Mouse (Mus musculus) limb, embryonic 11.5 days (tissue): ENCODE data around the gene Lats2. TPM values are rescaled to one million over a fixed set of nuclear protein-coding genes. Genes with fewer than 3 reads are reported as not detected.

Experiments used
- ATAC-seq: fragments of 200-750 bp; cut with Nextera tagmentation; 2 replicates; pipeline ENCODE4 v1.8.0; 2017; ENCODE audit warnings: low read depth; ENCODE audit not compliant: insufficient number of reproducible peaks, low FRiP score, low TSS enrichment
- DNase-seq: peaks from one replicate; pipeline ENCODE4 v3.0.0-alpha.2; 2015; ENCODE audit warnings: low spot score
- H3K27ac ChIP-seq: fragments of 300-500 bp; sonication (generic); replicated peaks from 2 replicates; pipeline ENCODE4 v1.5.1; 2014; ENCODE audit warnings: low read depth, mild to moderate bottlenecking, low read length
- H3K27me3 ChIP-seq: fragments of 300-500 bp; sonication (generic); 2 replicates; pipeline ENCODE4 v1.6.1; 2014; ENCODE audit warnings: mild to moderate bottlenecking, low read length, mixed read lengths; ENCODE audit not compliant: control insufficient read depth, insufficient read depth
- H3K36me3 ChIP-seq: fragments of 300-500 bp; sonication (generic); 2 replicates; pipeline ENCODE4 v1.6.1; 2014; ENCODE audit warnings: mild to moderate bottlenecking, low read length, moderate library complexity, mixed read lengths; ENCODE audit not compliant: control insufficient read depth, insufficient read depth
- H3K4me1 ChIP-seq: fragments of 300-500 bp; sonication (generic); 2 replicates; pipeline ENCODE4 v1.6.1; 2014; ENCODE audit warnings: low read length, mixed read lengths; ENCODE audit not compliant: control insufficient read depth, insufficient read depth
- H3K4me2 ChIP-seq: fragments of 300-500 bp; sonication (generic); 2 replicates; pipeline ENCODE4 v1.6.1; 2014; ENCODE audit warnings: low read depth, mild to moderate bottlenecking, moderate library complexity; ENCODE audit not compliant: severe bottlenecking
- H3K4me3 ChIP-seq: fragments of 300-500 bp; sonication (generic); 2 replicates; pipeline ENCODE4 v1.5.1; 2014; ENCODE audit warnings: low read depth, low read length
- H3K9ac ChIP-seq: fragments of 300-500 bp; sonication (generic); 2 replicates; pipeline ENCODE4 v1.6.1; 2014; ENCODE audit warnings: mild to moderate bottlenecking, low read length
- H3K9me3 ChIP-seq: fragments of 300-500 bp; sonication (generic); 2 replicates; pipeline ENCODE4 v1.6.1; 2016; ENCODE audit warnings: low read length; ENCODE audit not compliant: control insufficient read depth
- WGBS: fragments of 180-500 bp; shearing (Covaris S2); extraction: QIAGEN DNeasy Blood & Tissue Kit; methylation state at CpG from one replicate; pipeline ENCODE4 v1.1.7; 2014; 5-methylcytosine and 5-hydroxymethylcytosine counted together
- polyA plus RNA-seq: library from polyadenylated mRNA; unstranded; fragments of >200 nt; fragmentation: Nextera tagmentation; extraction: Ambion mirVana; gene quantifications from 2 replicates; pipeline ENCODE4 v1.2.1, GENCODE M21; 2014

Gene Lats2
- polyA plus RNA-seq, 1 experiment from 2014 or later: 19.4 TPM

DNA sequence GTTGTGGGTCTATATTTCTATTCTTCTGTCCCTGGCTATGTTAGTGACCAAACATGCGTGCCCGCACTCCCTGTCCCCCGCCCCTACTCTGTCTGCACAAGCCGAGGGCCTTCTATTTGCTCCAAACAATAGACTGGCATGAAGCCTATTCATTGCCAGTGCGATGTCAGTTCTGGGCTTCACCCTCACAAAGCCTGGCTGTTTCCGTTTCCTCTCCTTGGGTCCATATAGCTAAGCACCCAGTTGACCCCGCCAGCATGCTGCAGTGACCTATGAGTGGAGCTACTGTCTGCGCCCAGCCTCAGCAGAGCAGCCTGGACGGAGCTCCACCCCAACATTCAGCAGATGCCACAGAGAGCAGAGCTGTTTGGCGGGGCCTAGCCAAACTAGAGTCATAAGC lies 49.0 kb downstream of the Lats2 start:
- Histone ChIP-seq H3K9ac (no peak overlapping the region), H3K4me3 (no peak overlapping the region), H3K9me3 (no peaks in the 10 kb centered on the region), H3K27me3 (no peaks in the 10 kb centered on the region), H3K36me3 (no peaks in the 10 kb centered on the region; the same call in 1 of the 2 replicates), H3K27ac (no peak overlapping the region), H3K4me1 (no peaks in the 10 kb centered on the region), H3K4me2 (no peak overlapping the region)
- ATAC-seq (no peak), DNase-seq (no peak)
- WGBS: 81% methylated on average over 10 of the region's 10 CpGs

DNA sequence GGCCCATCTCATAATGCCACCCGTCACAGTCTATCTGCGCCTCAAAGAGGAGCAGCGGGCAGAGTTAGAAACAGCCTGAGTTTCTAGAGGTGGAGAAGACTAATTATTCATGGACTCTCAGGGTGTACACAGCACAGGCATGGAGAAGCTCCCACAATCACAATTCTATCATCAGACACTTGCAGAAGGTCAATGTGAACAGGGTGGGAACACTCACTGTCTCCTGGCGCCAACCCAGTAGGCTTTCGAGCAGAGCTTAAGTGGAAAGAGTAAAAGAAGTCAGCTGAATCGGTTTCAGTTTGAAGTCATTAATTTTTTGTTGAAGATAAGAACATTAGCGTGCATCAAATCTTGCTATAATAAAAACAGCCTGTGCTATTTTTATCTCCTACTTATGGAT lies 49.6 kb downstream of the Lats2 start:
- Histone ChIP-seq H3K4me3 (no peak overlapping the region), H3K27me3 (no peaks in the 10 kb centered on the region), H3K36me3 (no peaks in the 10 kb centered on the region; the same call in 1 of the 2 replicates), H3K9ac (no peak overlapping the region), H3K4me1 (no peaks in the 10 kb centered on the region), H3K27ac (no peak overlapping the region), H3K4me2 (no peak overlapping the region), H3K9me3 (no peaks in the 10 kb centered on the region)
- 92% methylated on average over 7 of the region's 7 CpGs for WGBS
- ATAC-seq: no peak
- no peak for DNase-seq

GRCm38 (mm10) chr14:57707100-57707893 lies 50.9 kb downstream of the Lats2 start:
- DNase-seq: no peak
- Histone ChIP-seq H3K4me1 (no peaks in the 10 kb centered on the region), H3K27me3 (no peaks in the 10 kb centered on the region), H3K36me3 (no peaks in the 10 kb centered on the region; the same call in 1 of the 2 replicates), H3K9ac (no peak overlapping the region), H3K9me3 (no peaks in the 10 kb centered on the region), H3K27ac (no peak overlapping the region), H3K4me3 (no peak overlapping the region), H3K4me2 (no peak overlapping the region)
- no peak for ATAC-seq
- WGBS: 77% methylated on average over 18 of the region's 18 CpGs

- no peak overlapping the region for H3K4me2 ChIP-seq
- no peak overlapping the region for H3K9ac ChIP-seq
- no peak overlapping the region for H3K4me3 ChIP-seq
- no peaks in the 10 kb centered on the region for H3K27me3 ChIP-seq
- no peaks in the 10 kb centered on the region; the same call in 1 of the 2 replicates for H3K36me3 ChIP-seq
- DNase-seq (no peak), ATAC-seq (no peak)
- no peaks in the 10 kb centered on the region for H3K4me1 ChIP-seq
- H3K9me3 ChIP-seq: no peaks in the 10 kb centered on the region
- WGBS: 91% methylated on average over 4 of the region's 4 CpGs
- no peak overlapping the region for H3K27ac ChIP-seq
Measured at GRCm38 (mm10) chr14:57706760-57707099, 51.5 kb downstream of the Lats2 start.

DNA sequence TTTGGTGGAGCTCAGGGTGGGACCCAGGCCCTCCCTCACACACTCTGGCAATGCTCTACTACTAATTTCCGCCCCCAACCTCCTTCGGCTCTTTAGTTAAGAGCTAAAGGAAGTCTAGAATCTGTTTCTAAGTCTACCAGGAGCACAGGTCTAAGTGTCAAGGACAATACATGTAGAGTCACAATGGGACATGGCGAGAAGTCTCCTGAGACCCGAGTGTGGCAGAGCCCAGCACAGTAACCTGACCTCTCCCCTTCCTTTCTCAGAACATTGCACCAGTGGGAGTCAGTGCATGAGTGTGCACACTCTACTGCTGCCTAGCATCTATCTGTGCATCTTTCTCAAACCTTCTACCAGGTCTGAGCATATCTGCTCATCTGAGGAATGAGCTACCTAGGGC lies 52.4 kb downstream of the Lats2 start:
- no peak overlapping the region for H3K27ac ChIP-seq
- no peaks in the 10 kb centered on the region for H3K4me1 ChIP-seq
- DNase-seq (no peak), ATAC-seq (no peak)
- H3K9ac ChIP-seq: no peak overlapping the region
- no peaks in the 10 kb centered on the region; the same call in 1 of the 2 replicates for H3K36me3 ChIP-seq
- H3K4me3 ChIP-seq: no peak overlapping the region
- no peak overlapping the region for H3K4me2 ChIP-seq
- no peaks in the 10 kb centered on the region for H3K9me3 ChIP-seq
- H3K27me3 ChIP-seq: no peaks in the 10 kb centered on the region
- WGBS: 94% methylated on average over 4 of the region's 4 CpGs

DNA sequence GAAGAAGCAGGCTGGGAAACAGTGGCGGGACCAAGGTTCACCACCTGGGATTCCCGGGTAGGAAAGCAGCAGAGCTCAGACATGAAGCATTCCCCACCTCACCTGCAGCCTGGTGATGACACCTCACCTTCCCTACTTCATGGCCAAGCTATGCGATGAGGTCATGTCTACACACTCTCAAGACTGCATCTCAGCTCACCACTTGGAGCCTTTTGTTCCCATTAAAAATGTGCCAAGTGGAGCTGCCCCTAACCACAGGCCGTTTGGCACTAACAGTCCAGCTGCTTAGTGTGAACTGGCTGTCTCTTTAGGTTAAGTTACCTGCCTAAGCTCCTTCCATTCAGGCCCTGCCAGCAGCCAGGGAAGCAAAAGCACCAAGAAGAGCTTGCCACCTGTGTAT lies 53.1 kb downstream of the Lats2 start:
- Histone ChIP-seq H3K27ac (no peak overlapping the region), H3K36me3 (peaks cover under 1% of the 10 kb centered on the region; the same call in 1 of the 2 replicates), H3K9me3 (no peaks in the 10 kb centered on the region), H3K27me3 (no peaks in the 10 kb centered on the region), H3K4me2 (no peak overlapping the region), H3K4me1 (no peaks in the 10 kb centered on the region), H3K9ac (no peak overlapping the region), H3K4me3 (no peak overlapping the region)
- DNase-seq (no peak), ATAC-seq (no peak)
- WGBS: 96% methylated on average over 4 of the region's 4 CpGs

- H3K36me3 ChIP-seq: peaks cover 9% of the 10 kb centered on the region; the same call in 1 of the 2 replicates
- no peak overlapping the region for H3K27ac ChIP-seq
- H3K4me1 ChIP-seq: no peaks in the 10 kb centered on the region
- DNase-seq (no peak), ATAC-seq (no peak)
- no peak overlapping the region for H3K4me3 ChIP-seq
- H3K27me3 ChIP-seq: no peaks in the 10 kb centered on the region
- no peaks in the 10 kb centered on the region for H3K9me3 ChIP-seq
- 68% methylated on average over 12 of the region's 12 CpGs for WGBS
- H3K4me2 ChIP-seq: no peak overlapping the region
- no peak overlapping the region for H3K9ac ChIP-seq
Measured at GRCm38 (mm10) chr14:57701915-57702477, 56.2 kb downstream of the Lats2 start.

GRCm38 (mm10) chr14:57699461-57699970 lies 58.7 kb downstream of the Lats2 start:
- Histone ChIP-seq H3K4me3 (no peak overlapping the region), H3K36me3 (peaks cover 20% of the 10 kb centered on the region), H3K27ac (no peak overlapping the region), H3K9ac (no peak overlapping the region), H3K4me2 (no peak overlapping the region), H3K9me3 (no peaks in the 10 kb centered on the region), H3K4me1 (no peaks in the 10 kb centered on the region), H3K27me3 (no peaks in the 10 kb centered on the region)
- DNase-seq (no peak), ATAC-seq (no peak)
- 97% methylated on average over 33 of the region's 33 CpGs for WGBS
